Mouse (Mus musculus) small intestine, adult 2 months (tissue): Measurements from ENCODE around the gene Hgf.

Source experiments
- CTCF ChIP-seq: fragments of 200-500 bp; IDR thresholded peaks from 2 replicates; pipeline ENCODE4 v1.5.1; 2012; ENCODE audit warnings: low read depth, mild to moderate bottlenecking, control low read depth, inconsistent platforms, low read length, moderate library complexity, mixed read lengths; ENCODE audit not compliant: insufficient replicate concordance, insufficient read length; ENCODE audit errors: extremely low read depth
- POLR2A ChIP-seq: fragments of 200-500 bp; IDR thresholded peaks from 2 replicates; pipeline ENCODE4 v1.6.1; 2012; ENCODE audit warnings: low read depth, mild to moderate bottlenecking, control low read depth, inconsistent platforms, low read length, moderate library complexity

- no peak for TF ChIP-seq CTCF
- no peak for TF ChIP-seq POLR2A
These were observed 100.7 kb downstream of the Hgf start for GRCm38 (mm10) chr5:16654022-16654421.
